Mouse (Mus musculus): ENCODE measurements around the gene Sun5. TPM values are rescaled to one million over a fixed set of nuclear protein-coding genes. Genes with fewer than 3 reads are reported as not detected.

Sun5 gene
- polyA plus RNA-seq, 1 experiment from 2014 or later, result not detected

GRCm38 (mm10) chr2:153860715-153861114, 10.2 kb downstream of the Sun5 start:
- Histone ChIP-seq H3K27me3 (replicated peaks; ENCODE audit: control insufficient read depth, insufficient read depth, low read length) (no peaks in the 10 kb centered on the region), H3K36me3 (ENCODE audit: control insufficient read depth, insufficient read depth, low read length) (no peaks in the 10 kb centered on the region), H3K9me3 (replicated peaks; ENCODE audit: control insufficient read depth, low read length) (no peaks in the 10 kb centered on the region), H3K4me2 (ENCODE audit: low read length) (no peak overlapping the region), H3K4me1 (ENCODE audit: control insufficient read depth, insufficient read depth, low read length) (no peaks in the 10 kb centered on the region), H3K4me3 (ENCODE audit: low read depth, low read length) (no peak overlapping the region), H3K27ac (ENCODE audit: low read depth, low read length) (no peak overlapping the region), H3K9ac (ENCODE audit: low read length) (no peak overlapping the region)
- ATAC-seq (no peak), DNase-seq (ENCODE audit: low spot score) (no peak)
- WGBS, result 73% methylated on average over 3 of the region's 3 CpGs

GRCm38 (mm10) chr2:153860315-153860714, 10.6 kb downstream of the Sun5 start:
- H3K36me3 ChIP-seq (ENCODE audit: control insufficient read depth, insufficient read depth, low read length), result no peaks in the 10 kb centered on the region
- H3K4me1 ChIP-seq (ENCODE audit: control insufficient read depth, insufficient read depth, low read length), result no peaks in the 10 kb centered on the region
- no peak for DNase-seq (ENCODE audit: low spot score)
- H3K4me2 ChIP-seq (ENCODE audit: low read length), result no peak overlapping the region
- H3K4me3 ChIP-seq (ENCODE audit: low read depth, low read length), result no peak overlapping the region
- no peak overlapping the region for H3K9ac ChIP-seq (ENCODE audit: low read length)
- no peaks in the 10 kb centered on the region for H3K27me3 ChIP-seq (replicated peaks; ENCODE audit: control insufficient read depth, insufficient read depth, low read length)
- H3K27ac ChIP-seq (ENCODE audit: low read depth, low read length), result no peak overlapping the region
- no peak for ATAC-seq
- no peaks in the 10 kb centered on the region for H3K9me3 ChIP-seq (replicated peaks; ENCODE audit: control insufficient read depth, low read length)
- 92% methylated on average over 11 of the region's 11 CpGs for WGBS

GRCm38 (mm10) chr2:153859581-153859980, 11.3 kb downstream of the Sun5 start:
- no peak for ATAC-seq
- Histone ChIP-seq H3K4me2 (ENCODE audit: low read length) (no peak overlapping the region), H3K4me3 (ENCODE audit: low read depth, low read length) (no peak overlapping the region), H3K4me1 (ENCODE audit: control insufficient read depth, insufficient read depth, low read length) (no peaks in the 10 kb centered on the region), H3K9me3 (replicated peaks; ENCODE audit: control insufficient read depth, low read length) (no peaks in the 10 kb centered on the region), H3K36me3 (ENCODE audit: control insufficient read depth, insufficient read depth, low read length) (no peaks in the 10 kb centered on the region), H3K27me3 (replicated peaks; ENCODE audit: control insufficient read depth, insufficient read depth, low read length) (no peaks in the 10 kb centered on the region), H3K27ac (ENCODE audit: low read depth, low read length) (no peak overlapping the region), H3K9ac (ENCODE audit: low read length) (no peak overlapping the region)
- no peak for DNase-seq (ENCODE audit: low spot score)
- 82% methylated on average over 2 of the region's 2 CpGs for WGBS

GRCm38 (mm10) chr2:153853544-153853943, 17.3 kb downstream of the Sun5 start:
- no peak for DNase-seq (ENCODE audit: low spot score)
- 6% methylated on average over 5 of the region's 5 CpGs for WGBS

GRCm38 (mm10) chr2:153851030-153851360, 19.9 kb downstream of the Sun5 start:
- Histone ChIP-seq H3K9ac (ENCODE audit: low read length) (no peak overlapping the region), H3K27me3 (replicated peaks; ENCODE audit: control insufficient read depth, insufficient read depth, low read length) (no peaks in the 10 kb centered on the region), H3K4me3 (ENCODE audit: low read depth, low read length) (no peak overlapping the region), H3K9me3 (replicated peaks; ENCODE audit: control insufficient read depth, low read length) (no peaks in the 10 kb centered on the region), H3K4me2 (ENCODE audit: low read length) (no peak overlapping the region), H3K36me3 (ENCODE audit: control insufficient read depth, insufficient read depth, low read length) (no peaks in the 10 kb centered on the region), H3K27ac (ENCODE audit: low read depth, low read length) (no peak overlapping the region), H3K4me1 (ENCODE audit: control insufficient read depth, insufficient read depth, low read length) (no peaks in the 10 kb centered on the region)
- DNase-seq (ENCODE audit: low spot score), result peak; percentile 61
- 56% methylated on average over 4 of the region's 4 CpGs for WGBS
- no peak for ATAC-seq

More at GRCm38 (mm10) chr2:153853544-153853943, 17.3 kb downstream of the Sun5 start:
- Histone ChIP-seq H3K4me3 (ENCODE audit: low read depth, low read length) (no peak overlapping the region), H3K4me2 (ENCODE audit: low read length) (no peak overlapping the region), H3K36me3 (ENCODE audit: control insufficient read depth, insufficient read depth, low read length) (no peaks in the 10 kb centered on the region), H3K27ac (ENCODE audit: low read depth, low read length) (no peak overlapping the region), H3K9me3 (replicated peaks; ENCODE audit: control insufficient read depth, low read length) (no peaks in the 10 kb centered on the region), H3K27me3 (replicated peaks; ENCODE audit: control insufficient read depth, insufficient read depth, low read length) (no peaks in the 10 kb centered on the region), H3K4me1 (ENCODE audit: control insufficient read depth, insufficient read depth, low read length) (no peaks in the 10 kb centered on the region), H3K9ac (ENCODE audit: low read length) (no peak overlapping the region)
- ATAC-seq, result no peak

GRCm38 (mm10) chr2:153850351-153851029, 20.4 kb downstream of the Sun5 start:
- H3K27me3 ChIP-seq (replicated peaks; ENCODE audit: control insufficient read depth, insufficient read depth, low read length), result no peaks in the 10 kb centered on the region
- H3K9me3 ChIP-seq (replicated peaks; ENCODE audit: control insufficient read depth, low read length), result no peaks in the 10 kb centered on the region
- WGBS, result 86% methylated on average over 6 of the region's 6 CpGs
- no peak overlapping the region for H3K4me2 ChIP-seq (ENCODE audit: low read length)
- no peak for DNase-seq (ENCODE audit: low spot score)
- H3K4me1 ChIP-seq (ENCODE audit: control insufficient read depth, insufficient read depth, low read length), result no peaks in the 10 kb centered on the region
- no peaks in the 10 kb centered on the region for H3K36me3 ChIP-seq (ENCODE audit: control insufficient read depth, insufficient read depth, low read length)
- no peak overlapping the region for H3K4me3 ChIP-seq (ENCODE audit: low read depth, low read length)
- no peak overlapping the region for H3K27ac ChIP-seq (ENCODE audit: low read depth, low read length)
- ATAC-seq, result no peak
- no peak overlapping the region for H3K9ac ChIP-seq (ENCODE audit: low read length)

GRCm38 (mm10) chr2:153848389-153848788, 22.5 kb downstream of the Sun5 start:
- Histone ChIP-seq H3K27me3 (replicated peaks; ENCODE audit: control insufficient read depth, insufficient read depth, low read length) (no peaks in the 10 kb centered on the region), H3K4me2 (ENCODE audit: low read length) (no peak overlapping the region), H3K9me3 (replicated peaks; ENCODE audit: control insufficient read depth, low read length) (no peaks in the 10 kb centered on the region), H3K4me1 (ENCODE audit: control insufficient read depth, insufficient read depth, low read length) (no peaks in the 10 kb centered on the region), H3K36me3 (ENCODE audit: control insufficient read depth, insufficient read depth, low read length) (no peaks in the 10 kb centered on the region), H3K27ac (ENCODE audit: low read depth, low read length) (no peak overlapping the region), H3K4me3 (ENCODE audit: low read depth, low read length) (no peak overlapping the region), H3K9ac (ENCODE audit: low read length) (no peak overlapping the region)
- DNase-seq (ENCODE audit: low spot score), result no peak
- no peak for ATAC-seq
- WGBS, result 65% methylated on average over 3 of the region's 3 CpGs

- 85% methylated on average over 8 of the region's 8 CpGs for WGBS
- H3K4me1 ChIP-seq (ENCODE audit: control insufficient read depth, insufficient read depth, low read length), result no peaks in the 10 kb centered on the region
- H3K9ac ChIP-seq (ENCODE audit: low read length), result no peak overlapping the region
- DNase-seq (ENCODE audit: low spot score) (no peak), ATAC-seq (no peak)
- no peak overlapping the region for H3K27ac ChIP-seq (ENCODE audit: low read depth, low read length)
- no peak overlapping the region for H3K4me3 ChIP-seq (ENCODE audit: low read depth, low read length)
- no peaks in the 10 kb centered on the region for H3K36me3 ChIP-seq (ENCODE audit: control insufficient read depth, insufficient read depth, low read length)
- no peaks in the 10 kb centered on the region for H3K9me3 ChIP-seq (replicated peaks; ENCODE audit: control insufficient read depth, low read length)
- H3K4me2 ChIP-seq (ENCODE audit: low read length), result no peak overlapping the region
- H3K27me3 ChIP-seq (replicated peaks; ENCODE audit: control insufficient read depth, insufficient read depth, low read length), result no peaks in the 10 kb centered on the region
Measured at GRCm38 (mm10) chr2:153842854-153843253, 28.0 kb downstream of the Sun5 start.

GRCm38 (mm10) chr2:153833291-153833690, 37.6 kb downstream of the Sun5 start:
- Histone ChIP-seq H3K9me3 (replicated peaks; ENCODE audit: control insufficient read depth, low read length) (no peaks in the 10 kb centered on the region), H3K9ac (ENCODE audit: low read length) (no peak overlapping the region), H3K4me1 (ENCODE audit: control insufficient read depth, insufficient read depth, low read length) (no peaks in the 10 kb centered on the region), H3K27ac (ENCODE audit: low read depth, low read length) (no peak overlapping the region), H3K27me3 (replicated peaks; ENCODE audit: control insufficient read depth, insufficient read depth, low read length) (no peaks in the 10 kb centered on the region), H3K36me3 (ENCODE audit: control insufficient read depth, insufficient read depth, low read length) (no peaks in the 10 kb centered on the region), H3K4me3 (ENCODE audit: low read depth, low read length) (no peak overlapping the region), H3K4me2 (ENCODE audit: low read length) (no peak overlapping the region)
- no peak for ATAC-seq
- DNase-seq (ENCODE audit: low spot score), result no peak
- 92% methylated on average over 8 of the region's 8 CpGs for WGBS

Measured in forebrain, embryonic 14.5 days (tissue).